Mouse (Mus musculus): ENCODE measurements around the gene Vsx2. TPM values are rescaled to one million over a fixed set of nuclear protein-coding genes. Genes with fewer than 3 reads are reported as not detected.

Vsx2 gene
- not detected in 2 replicates for polyA plus RNA-seq (2012; rRNA removed)

GRCm38 (mm10) chr12:84569336-84569970, at the start of gene Vsx2:
TSS of gene Vsx2 (plus strand) at chr12:84569762.

DNA sequence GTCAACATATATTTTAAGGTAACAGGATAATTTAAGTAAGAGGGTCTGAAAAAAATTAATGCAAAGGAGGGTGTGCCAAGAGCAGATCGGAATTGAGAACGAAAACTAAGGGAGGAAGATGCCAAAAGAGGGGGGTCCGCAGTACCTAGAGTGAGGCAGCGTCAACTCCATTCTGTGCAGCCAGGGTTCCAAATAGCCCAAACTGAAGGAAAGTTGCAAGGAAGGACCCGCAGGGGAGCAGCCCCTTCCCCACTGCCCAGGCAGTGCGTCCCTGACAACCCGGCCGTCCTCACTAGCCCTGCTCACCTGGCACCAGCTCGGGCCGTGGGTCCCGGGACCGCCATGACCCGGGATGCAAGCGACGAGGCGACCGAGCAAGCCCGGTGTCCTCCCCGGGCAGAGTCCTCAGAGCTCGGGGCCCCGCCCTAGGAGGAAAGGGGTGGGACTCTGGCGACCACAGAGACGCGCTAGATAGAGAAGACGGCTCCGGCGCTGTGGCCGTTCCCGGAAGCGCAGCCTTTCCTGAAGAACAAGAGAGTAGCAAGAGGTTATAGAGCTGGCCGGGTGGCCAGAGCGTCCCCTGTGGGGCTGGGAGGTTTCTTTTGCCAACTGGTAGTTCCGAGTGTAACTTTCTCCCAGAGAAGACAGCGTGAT, 47.5 kb downstream of the Vsx2 start, which contains the start of gene Abcd4:
Gene Abcd4, minus strand, starts transcription at position 437 of the 654 bp plus-strand sequence.

DNA sequence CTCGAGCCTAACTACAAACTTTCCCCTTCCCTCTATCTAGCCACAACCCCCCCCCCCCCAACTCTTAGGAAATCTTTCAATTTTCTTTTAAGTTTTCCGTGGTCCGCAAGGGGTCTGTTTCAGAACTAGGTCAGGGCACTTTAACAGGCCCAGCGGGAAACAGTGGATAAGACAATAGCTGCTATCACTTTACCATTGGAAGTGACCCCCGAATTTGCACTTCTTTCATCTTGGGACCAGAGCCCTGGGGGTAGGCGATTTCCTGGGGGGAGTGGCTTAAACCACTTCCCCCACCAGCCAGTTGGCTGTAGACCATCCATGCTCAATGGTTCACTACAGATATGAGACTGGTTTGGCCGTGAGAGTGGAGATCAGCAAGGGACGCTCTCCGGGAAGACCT, 71.1 kb downstream of the Vsx2 start, which contains the start of gene Vrtn:
Gene Vrtn, plus strand, starts transcription at position 366 of the 400 bp plus-strand sequence.

Other genes with a start within 250 kb of the Vsx2 start
- gene Coq6, start 208.1 kb upstream of the Vsx2 start, polyA plus RNA-seq (2012; rRNA removed) = 19.3 and 21.1 TPM in 2 replicates
- gene Fam161b, start 207.9 kb upstream of the Vsx2 start, polyA plus RNA-seq (2012; rRNA removed) = 0.66 and 0.77 TPM in 2 replicates
- gene Entpd5, start 160.7 kb upstream of the Vsx2 start, polyA plus RNA-seq (2012; rRNA removed) = 8.9 and 10.3 TPM in 2 replicates
- 0.28 and 0.32 TPM in 2 replicates for gene Bbof1, start 160.7 kb upstream of the Vsx2 start, polyA plus RNA-seq (2012; rRNA removed)
- 7.4 and 7.8 TPM in 2 replicates for gene Rnf113a2, start 152.6 kb upstream of the Vsx2 start, polyA plus RNA-seq (2012; rRNA removed)
- 57.0 and 59.6 TPM in 2 replicates for gene Aldh6a1, start 118.8 kb upstream of the Vsx2 start, polyA plus RNA-seq (2012; rRNA removed)
- gene Lin52, start 118.3 kb upstream of the Vsx2 start, polyA plus RNA-seq (2012; rRNA removed) = 6.0 and 7.0 TPM in 2 replicates
- gene Abcd4, start 47.7 kb downstream of the Vsx2 start, polyA plus RNA-seq (2012; rRNA removed) = 4.5 and 5.5 TPM in 2 replicates
- not detected in 2 replicates for gene Vrtn, start 71.3 kb downstream of the Vsx2 start, polyA plus RNA-seq (2012; rRNA removed)
- 0.08 TPM in 2 replicates for gene Syndig1l, start 129.1 kb downstream of the Vsx2 start, polyA plus RNA-seq (2012; rRNA removed)
- gene Npc2, start 203.4 kb downstream of the Vsx2 start, polyA plus RNA-seq (2012; rRNA removed) = 43.3 and 50.5 TPM in 2 replicates
- gene Isca2, start 203.5 kb downstream of the Vsx2 start, polyA plus RNA-seq (2012; rRNA removed) = 60.1 and 66.6 TPM in 2 replicates